ENCODE assay signal across 39 mouse cellular contexts in genomic region chr9:40229479-40229878, GRCm38 (mm10). TPM values are rescaled to one million over a fixed set of nuclear protein-coding genes. Genes with fewer than 3 reads are reported as not detected.
"Had no signal": no experiment of that assay in that cellular context is flagged by ENCODE, and none has a peak within 500 bp of the region (broad histone marks: within the 10 kb centered on the region; RNA-seq: fewer than 3 reads in every experiment).

No protein-coding gene starts in this region.

- ATAC-seq: hindbrain, embryonic 16.5 days; inflammation-experienced regulatory T-cells, adult 6 months; intestine, embryonic 15.5 days; intestine, postnatal 0 days; liver, embryonic 12.5 days had no signal

- H3K9ac ChIP-seq: heart, embryonic 13.5 days; heart, embryonic 15.5 days; hindbrain, embryonic 12.5 days; hindbrain, embryonic 14.5 days; intestine, embryonic 15.5 days; limb, embryonic 13.5 days; limb, embryonic 15.5 days; liver, embryonic 12.5 days; liver, embryonic 14.5 days had no signal

- H3K4me3 ChIP-seq: gastrocnemius, adult 2 months; heart, adult 2 months; heart, embryonic 13.5 days; heart, embryonic 15.5 days; hindbrain, embryonic 10.5 days; hindbrain, embryonic 12.5 days; intestine, embryonic 15.5 days; layer of hippocampus, adult 2 months; limb, embryonic 13.5 days; limb, embryonic 15.5 days; liver, embryonic 12.5 days had no signal

- H3K9me3 ChIP-seq: heart, embryonic 15.5 days; intestine, embryonic 15.5 days; limb, embryonic 13.5 days; limb, embryonic 15.5 days; liver, embryonic 12.5 days had no signal

- H3K4me2 ChIP-seq: heart, embryonic 11.5 days; heart, embryonic 13.5 days; heart, embryonic 15.5 days; hindbrain, embryonic 12.5 days; hindbrain, embryonic 14.5 days; intestine, embryonic 15.5 days; limb, embryonic 13.5 days; limb, embryonic 15.5 days; liver, embryonic 12.5 days had no signal

- H3K4me1 ChIP-seq: heart, embryonic 13.5 days; heart, embryonic 15.5 days; intestine, embryonic 15.5 days; limb, embryonic 15.5 days; liver, embryonic 12.5 days had no signal

- H3K27me3 ChIP-seq: heart, embryonic 13.5 days; intestine, embryonic 15.5 days; limb, embryonic 13.5 days; limb, embryonic 15.5 days; liver, embryonic 12.5 days had no signal

- DNase-seq: gastrocnemius, adult 2 months; gastrocnemius, postnatal 10 days; gastrocnemius, postnatal 25 days; heart, adult 2 months; heart, postnatal 14 days; heart, postnatal 36 days; kidney, adult 18-20 months; kidney, adult 8-10 months; kidney, postnatal 10 days; kidney, postnatal 25 days; kidney, postnatal 4 days; left cerebral cortex, postnatal 4 days had no signal

- H3K27ac ChIP-seq: gastrocnemius, adult 2 months; heart, adult 2 months; heart, embryonic 13.5 days; heart, embryonic 15.5 days; hindbrain, embryonic 10.5 days; hindbrain, embryonic 12.5 days; hindbrain, embryonic 14.5 days; intestine, embryonic 15.5 days; layer of hippocampus, adult 2 months; limb, embryonic 13.5 days; limb, embryonic 15.5 days; liver, embryonic 12.5 days; liver, embryonic 14.5 days had no signal

- H3K36me3 ChIP-seq: heart, embryonic 13.5 days; heart, embryonic 15.5 days; hindbrain, embryonic 10.5 days; hindbrain, embryonic 12.5 days; intestine, embryonic 15.5 days; limb, embryonic 13.5 days; limb, embryonic 15.5 days; liver, embryonic 12.5 days had no signal

RNA-seq across cellular contexts. Expression of gene Scn3b, which starts 39.5 kb away (rescaled TPM):
- total RNA-seq: granulocyte monocyte progenitor cell, adult 5-6 weeks had no signal
- polyA plus RNA-seq: inflammation-experienced regulatory T-cells, adult 6 months; liver, adult 2 months had no signal

RNA-seq across cellular contexts. Expression of gene Olfr986, which starts 48.8 kb away (rescaled TPM):
- total RNA-seq: gastrocnemius, adult 2 months; gastrocnemius, postnatal 10 days; gastrocnemius, postnatal 25 days; gastrocnemius, postnatal 4 days; granulocyte monocyte progenitor cell, adult 5-6 weeks; heart, adult 2 months; heart, postnatal 14 days; heart, postnatal 36 days; layer of hippocampus, adult 2 months; layer of hippocampus, postnatal 10 days; left cerebral cortex, adult 18-20 months; left cerebral cortex, adult 8-10 months; left cerebral cortex, postnatal 10 days; left cerebral cortex, postnatal 25 days; left cerebral cortex, postnatal 4 days had no signal
- polyA plus RNA-seq: heart, adult 2 months; heart, embryonic 15.5 days; heart, postnatal 0 days; hindbrain, embryonic 10.5 days; hindbrain, embryonic 12.5 days; hindbrain, embryonic 14.5 days; inflammation-experienced regulatory T-cells, adult 6 months; intestine, embryonic 15.5 days; intestine, postnatal 0 days; kidney, embryonic 14.5 days; kidney, embryonic 16.5 days; limb, embryonic 11.5 days; limb, embryonic 15.5 days; liver, adult 2 months; liver, embryonic 12.5 days; liver, embryonic 14.5 days had no signal
